Mouse (Mus musculus): ENCODE results near the gene Hrg.

DNA sequence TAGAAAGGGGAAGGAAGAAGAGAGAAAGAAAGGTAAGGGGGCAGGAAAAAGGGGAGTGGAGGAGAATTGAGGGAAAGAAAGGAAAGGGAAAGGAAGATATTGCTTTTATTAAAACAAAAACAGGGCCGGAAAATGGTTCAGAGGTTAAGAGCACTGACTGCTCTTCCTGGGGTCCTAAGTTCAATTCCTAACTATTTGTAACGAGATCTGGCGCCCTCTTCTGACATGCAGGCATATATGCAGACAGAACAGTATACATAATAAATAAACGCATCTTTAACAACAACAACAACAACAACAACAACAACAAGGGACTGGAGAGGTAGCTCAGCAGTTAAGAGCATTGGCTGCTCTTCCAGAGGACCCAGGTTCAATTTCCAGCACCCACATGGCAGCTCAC, 2.2 kb downstream of the Hrg start:
- TF ChIP-seq CTCF (IDR thresholded peaks at IDR 0.05; ENCODE audit: low read depth), result peak; percentile 59
- no peak for TF ChIP-seq EP300 (optimal IDR thresholded peaks at IDR 0.05)
